Mouse (Mus musculus) gastrocnemius, postnatal 10 days (tissue): ENCODE data around the gene Crb2. TPM values are rescaled to one million over a fixed set of nuclear protein-coding genes. Genes with fewer than 3 reads are reported as not detected.

Source experiments
- total RNA-seq, 2 experiments: library from RNA; stranded (reverse); gene quantifications; 2 replicates each; pipeline ENCODE4 v1.2.3; 2021

Crb2 gene
- total RNA-seq, 2 experiments from 2014 or later, result 0.35 to 0.36 TPM

Other genes with a start within 250 kb of the Crb2 start
- 10 to 100 TPM; 28.3 to 29.7 TPM for gene Strbp, start 72.4 kb upstream of the Crb2 start, total RNA-seq